ENCODE assay signal across 11 mouse cellular contexts in the genomic region with DNA sequence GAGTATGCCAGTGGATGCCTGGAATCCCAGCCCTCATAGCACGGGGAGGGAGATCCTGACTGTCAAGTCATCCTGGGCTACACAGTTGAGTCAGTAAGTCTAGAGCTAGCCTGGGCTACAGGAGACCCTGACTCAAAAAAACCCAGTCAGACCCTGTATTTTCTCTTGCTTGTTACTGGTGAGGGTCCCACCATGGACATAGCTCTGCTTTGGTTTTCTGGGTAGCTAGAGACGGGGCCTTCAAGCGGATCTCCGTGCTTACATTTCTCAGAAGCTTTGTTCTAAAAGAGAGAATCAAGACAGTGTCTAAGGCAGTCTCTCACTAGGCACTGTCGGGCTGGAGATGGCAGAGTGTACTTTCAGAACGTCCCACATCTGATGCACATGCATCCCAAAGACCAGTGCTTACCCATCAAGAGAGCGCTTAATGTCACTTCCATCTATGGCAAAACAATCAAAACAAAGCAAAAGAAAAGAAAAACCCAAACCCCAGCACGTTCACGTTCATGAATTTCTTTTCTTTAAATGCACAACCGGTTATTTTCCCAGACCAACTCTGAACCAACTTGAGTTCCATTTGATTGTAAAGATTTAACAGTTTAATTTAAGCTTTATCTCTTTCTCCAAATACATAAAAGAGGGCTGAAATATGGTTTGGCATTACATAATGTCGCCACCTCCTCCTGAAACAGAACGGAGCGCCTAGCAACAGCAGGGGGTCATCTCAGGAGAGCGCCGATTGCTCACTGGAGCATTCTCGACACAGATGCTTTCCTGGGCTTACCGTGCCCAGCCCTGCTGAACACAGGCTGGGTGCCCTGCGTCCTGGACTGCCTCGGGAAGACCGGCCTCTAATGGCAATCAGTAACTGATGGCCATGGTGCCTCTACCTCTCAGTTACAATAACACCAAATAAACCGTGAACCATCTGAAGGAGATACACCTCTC. TPM values are rescaled to one million over a fixed set of nuclear protein-coding genes. Genes with fewer than 3 reads are reported as not detected.
DNase-seq lines count a peak whose midpoint lies in the region; ATAC-seq and TF ChIP-seq lines count a peak whose summit lies in the region.
"Had no signal": no experiment of that assay in that cellular context is flagged by ENCODE, and none has a peak within 500 bp of the region (broad histone marks: within the 10 kb centered on the region; RNA-seq: fewer than 3 reads in every experiment).

No protein-coding gene starts in this region.

- H3K36me3 ChIP-seq in hindbrain, embryonic 11.5 days (ENCODE audit: control insufficient read depth, insufficient read depth, low read length) = no peaks in the 10 kb centered on the region
- no peaks in the 10 kb centered on the region for H3K36me3 ChIP-seq in hindbrain, embryonic 10.5 days
- H3K36me3 ChIP-seq in kidney, postnatal 0 days (ENCODE audit: insufficient read depth, low read length) = no peaks in the 10 kb centered on the region
- H3K36me3 ChIP-seq: embryonic facial prominence, embryonic 13.5 days had no signal

- H3K9me3 ChIP-seq in hindbrain, embryonic 11.5 days (ENCODE audit: control insufficient read depth, low read length) = no peaks in the 10 kb centered on the region
- H3K9me3 ChIP-seq in hindbrain, embryonic 10.5 days = no peaks in the 10 kb centered on the region
- no peaks in the 10 kb centered on the region for H3K9me3 ChIP-seq in kidney, postnatal 0 days (replicated peaks; ENCODE audit: low read length)
- H3K9me3 ChIP-seq: embryonic facial prominence, embryonic 13.5 days had no signal

- H3K27ac ChIP-seq in hindbrain, embryonic 11.5 days (ENCODE audit: low read depth, low read length) = no peak overlapping the region
- H3K27ac ChIP-seq in hindbrain, embryonic 10.5 days = no peak overlapping the region
- H3K27ac ChIP-seq in kidney, postnatal 0 days = no peak overlapping the region
- H3K27ac ChIP-seq: embryonic facial prominence, embryonic 13.5 days had no signal

- no peak overlapping the region for H3K4me2 ChIP-seq in hindbrain, embryonic 11.5 days (replicated peaks; ENCODE audit: low read depth, low read length)
- H3K4me2 ChIP-seq in kidney, postnatal 0 days (ENCODE audit: low read length) = no peak overlapping the region
- H3K4me2 ChIP-seq: embryonic facial prominence, embryonic 13.5 days had no signal

- H3K27me3 ChIP-seq in hindbrain, embryonic 11.5 days (ENCODE audit: control insufficient read depth, insufficient read depth, low read length) = no peaks in the 10 kb centered on the region
- no peaks in the 10 kb centered on the region for H3K27me3 ChIP-seq in hindbrain, embryonic 10.5 days (ENCODE audit: insufficient read depth, poor library complexity, severe bottlenecking)
- no peaks in the 10 kb centered on the region for H3K27me3 ChIP-seq in kidney, postnatal 0 days (ENCODE audit: insufficient read depth, low read length)
- H3K27me3 ChIP-seq: embryonic facial prominence, embryonic 13.5 days had no signal

- TF ChIP-seq CTCF in kidney, postnatal 0 days (IDR thresholded peaks at IDR 0.05; ENCODE audit: low read depth) = no peak

- ATAC-seq in hindbrain, embryonic 11.5 days (ENCODE audit: low FRiP score) = peak; percentile 30; the same call in 1 of the 2 replicates
- ATAC-seq in kidney, postnatal 0 days (replicated peaks; ENCODE audit: low FRiP score, low read depth) = peak; percentile 54; the same call in 1 of the 2 replicates
- no peak for ATAC-seq in granulocyte monocyte progenitor cell, adult 5-6 weeks (replicated peaks; ENCODE audit: poor library complexity, severe bottlenecking)

- 0 out of 2 replicates have a peak, but pooled peaks cover 2% of the 10 kb centered on the region for H3K4me1 ChIP-seq in hindbrain, embryonic 11.5 days (replicated peaks; ENCODE audit: control insufficient read depth, insufficient read depth, low read length)
- H3K4me1 ChIP-seq in hindbrain, embryonic 10.5 days (replicated peaks) = peaks cover 8% of the 10 kb centered on the region; the same call in 1 of the 2 replicates
- H3K4me1 ChIP-seq in kidney, postnatal 0 days (replicated peaks; ENCODE audit: insufficient read depth, low read length) = peaks cover 9% of the 10 kb centered on the region

- DNase-seq in hindbrain, embryonic 11.5 days (ENCODE audit: low spot score) = no peak
- no peak for DNase-seq in hindbrain, embryonic 10.5 days (ENCODE audit: low spot score)
- peak; percentile 84 to 92 for DNase-seq in cerebellum, postnatal 14 days
- DNase-seq in kidney, postnatal 0 days (ENCODE audit: low spot score) = peak; percentile 45
- DNase-seq in retina, embryonic 14.5 days (ENCODE audit: low spot score) = peak; percentile 58
- DNase-seq in lung, postnatal 4 days = no peak
- DNase-seq in urinary bladder, adult 2 months (ENCODE audit: low spot score) = no peak
- DNase-seq: midbrain, embryonic 14.5 days had no signal

- no peak overlapping the region for H3K4me3 ChIP-seq in hindbrain, embryonic 11.5 days (ENCODE audit: low read depth, low read length)
- H3K4me3 ChIP-seq in hindbrain, embryonic 10.5 days = no peak overlapping the region
- H3K4me3 ChIP-seq in kidney, postnatal 0 days (replicated peaks; ENCODE audit: low read depth, low read length) = no peak overlapping the region
- H3K4me3 ChIP-seq: embryonic facial prominence, embryonic 13.5 days had no signal

- no peak overlapping the region for H3K9ac ChIP-seq in hindbrain, embryonic 11.5 days (ENCODE audit: low read depth, low read length)
- no peak overlapping the region for H3K9ac ChIP-seq in kidney, postnatal 0 days (ENCODE audit: low read depth, low read length)
- H3K9ac ChIP-seq: embryonic facial prominence, embryonic 13.5 days had no signal

- 68% methylated on average over 21 of the region's 21 CpGs for WGBS in hindbrain, embryonic 11.5 days
- 77% methylated on average over 21 of the region's 21 CpGs for WGBS in hindbrain, embryonic 10.5 days
- WGBS in kidney, postnatal 0 days = 49% methylated on average over 21 of the region's 21 CpGs

RNA-seq across cellular contexts. Expression of a gene that starts 19.7 kb away (rescaled TPM):
- polyA plus RNA-seq in hindbrain, embryonic 11.5 days (2014; fragmentation: Nextera tagmentation; extraction: Ambion mirVana) = 55.0 and 63.8 TPM in 2 replicates
- polyA plus RNA-seq in hindbrain, embryonic 10.5 days (2016; fragmentation: Nextera tagmentation; extraction: Ambion mirVana) = 32.7 and 36.7 TPM in 2 replicates
- polyA plus RNA-seq in kidney, postnatal 0 days (2015; fragmentation: Nextera tagmentation; extraction: Ambion mirVana) = 35.2 and 40.8 TPM in 2 replicates
- 82.9 and 89.7 TPM in 2 replicates for total RNA-seq in granulocyte monocyte progenitor cell, adult 5-6 weeks (2014; fragmentation: Nextera tagmentation)
- total RNA-seq in granulocyte monocyte progenitor cell, adult 5-6 weeks (2017) = 57.8 and 69.4 TPM in 2 replicates
- polyA plus RNA-seq in urinary bladder, adult 2 months (2012; rRNA removed) = 28.3 and 31.8 TPM in 2 replicates

RNA-seq across cellular contexts. Expression of a gene that starts 20.5 kb away (rescaled TPM):
- 46.4 and 53.8 TPM in 2 replicates for polyA plus RNA-seq in hindbrain, embryonic 11.5 days (2014; fragmentation: Nextera tagmentation; extraction: Ambion mirVana)
- polyA plus RNA-seq in hindbrain, embryonic 10.5 days (2016; fragmentation: Nextera tagmentation; extraction: Ambion mirVana) = 34.7 and 35.1 TPM in 2 replicates
- polyA plus RNA-seq in kidney, postnatal 0 days (2015; fragmentation: Nextera tagmentation; extraction: Ambion mirVana) = 44.7 and 50.9 TPM in 2 replicates
- total RNA-seq in granulocyte monocyte progenitor cell, adult 5-6 weeks (2014; fragmentation: Nextera tagmentation) = 21.6 and 22.3 TPM in 2 replicates
- total RNA-seq in granulocyte monocyte progenitor cell, adult 5-6 weeks (2017) = 11.8 and 13.4 TPM in 2 replicates
- polyA plus RNA-seq in urinary bladder, adult 2 months (2012; rRNA removed) = 50.7 and 62.2 TPM in 2 replicates
- total RNA-seq: MEL had no signal

Comparison
In these comparisons a context has a peak if more than half of its experiments do, and no peak if none do; other contexts are left out.
1. DNase-seq: peak in cerebellum, postnatal 14 days (2 of 2), kidney, postnatal 0 days (single experiment) and retina, embryonic 14.5 days (single experiment); none in hindbrain, embryonic 11.5 days (single experiment), hindbrain, embryonic 10.5 days (single experiment), lung, postnatal 4 days (0 of 2) and urinary bladder, adult 2 months (single experiment).